Mouse (Mus musculus) kidney, postnatal 25 days (tissue): ENCODE measurements at regions not wholly inside any gene's neighbourhood (a gene's known extent, or its start where the extent isn't known, plus 50 kb on each side); places are given as distances from the start of the nearest gene placed in this dataset.

Source experiments
- DNase-seq, 2 experiments: peaks; one replicate each; pipeline ENCODE4 v3.0.0; 2021; ENCODE audit warnings: mixed read lengths in 2 of 2

DNA sequence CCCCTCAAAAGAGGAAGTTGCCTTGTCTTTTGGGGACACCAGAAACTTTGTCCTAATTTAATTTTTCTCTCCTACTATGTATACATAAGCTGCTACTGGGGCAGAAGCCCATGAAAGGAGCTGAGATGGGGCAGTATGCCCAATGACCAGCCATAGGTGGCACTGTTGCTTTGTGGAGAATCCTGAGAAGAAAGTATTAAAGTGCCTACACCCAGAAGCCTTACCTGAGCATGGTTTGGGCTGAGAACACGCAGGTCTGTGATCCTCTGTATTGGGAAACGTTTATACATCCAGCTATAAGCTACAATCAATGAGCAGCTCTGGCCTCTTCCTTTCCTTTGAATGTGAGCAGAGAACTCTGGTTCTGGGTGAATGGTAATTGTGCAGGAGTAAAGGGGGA is 1088.5 kb downstream of the Jrkl start:
- peak in 1 of 2 experiments; percentile 32 for DNase-seq

DNA sequence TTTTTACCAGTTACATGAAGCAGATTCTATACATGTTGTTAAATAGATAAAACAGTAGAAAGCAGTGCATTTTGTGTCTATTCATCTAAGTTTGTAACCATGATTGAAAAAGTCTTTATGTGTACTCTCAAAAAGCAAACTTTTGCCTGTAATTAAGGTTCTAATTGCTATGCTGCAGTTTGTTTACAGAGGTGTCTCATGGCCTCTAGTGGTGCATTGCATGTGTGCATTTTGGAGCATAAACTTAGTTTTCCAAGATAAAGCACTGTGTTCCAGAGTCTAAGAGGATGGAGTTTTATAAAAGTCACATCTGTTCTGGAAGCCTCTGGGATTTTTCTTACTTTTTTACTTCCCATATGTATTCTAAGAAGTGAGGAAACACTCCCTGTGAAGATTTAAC is 1132.3 kb downstream of the Jrkl start:
- DNase-seq: no peak
